Mouse (Mus musculus) lung, postnatal 0 days (tissue): ENCODE data around the gene Olfr992. TPM values are rescaled to one million over a fixed set of nuclear protein-coding genes. Genes with fewer than 3 reads are reported as not detected.
"Not testable (repeated sequence)": the region's sequence is repeated elsewhere in the genome, so short reads cannot be mapped to it uniquely, and the experiment has no call there.

ENCODE experiments used
- ATAC-seq: fragments of 200-750 bp; cut with Nextera tagmentation; 2 replicates; pipeline ENCODE4 v1.8.0; 2017; ENCODE audit warnings: moderate library complexity
- DNase-seq: peaks from one replicate; pipeline ENCODE4 v3.0.0-alpha.2; 2016; ENCODE audit warnings: low spot score
- H3K27ac ChIP-seq: fragments of 300-500 bp; sonication (generic); 2 replicates; pipeline ENCODE4 v1.5.1; 2014; ENCODE audit warnings: antibody characterized with exemption, mild to moderate bottlenecking, low read length, mixed read lengths
- H3K27me3 ChIP-seq: fragments of 300-500 bp; sonication (generic); replicated peaks from 2 replicates; pipeline ENCODE4 v1.6.1; 2014; ENCODE audit warnings: low read length, mixed read lengths; ENCODE audit not compliant: insufficient read depth
- H3K36me3 ChIP-seq: fragments of 300-500 bp; sonication (generic); 2 replicates; pipeline ENCODE4 v1.6.1; 2014; ENCODE audit warnings: low read length, mixed read lengths; ENCODE audit not compliant: insufficient read depth
- H3K4me1 ChIP-seq: fragments of 300-500 bp; sonication (generic); 2 replicates; pipeline ENCODE4 v1.6.1; 2014; ENCODE audit warnings: antibody characterized with exemption, low read depth, low read length, mixed read lengths; ENCODE audit not compliant: insufficient read depth
- H3K4me2 ChIP-seq: fragments of 300-500 bp; sonication (generic); replicated peaks from 2 replicates; pipeline ENCODE4 v1.6.1; 2014; ENCODE audit warnings: low read depth, mild to moderate bottlenecking, low read length, moderate library complexity, mixed read lengths
- H3K4me3 ChIP-seq: fragments of 300-500 bp; sonication (generic); 2 replicates; pipeline ENCODE4 v1.5.1; 2014; ENCODE audit warnings: low read depth, low read length
- H3K9ac ChIP-seq: fragments of 300-500 bp; sonication (generic); replicated peaks from 2 replicates; pipeline ENCODE4 v1.6.1; 2014; ENCODE audit warnings: low read depth, mild to moderate bottlenecking
- H3K9me3 ChIP-seq: fragments of 300-500 bp; sonication (generic); 2 replicates; pipeline ENCODE4 v1.6.1; 2016; ENCODE audit warnings: low read length, mixed read lengths
- CTCF ChIP-seq: IDR thresholded peaks from 2 replicates; pipeline ENCODE4 v1.5.1; 2016; ENCODE audit warnings: antibody characterized with exemption, mild to moderate bottlenecking
- EP300 ChIP-seq: IDR thresholded peaks from 2 replicates; pipeline ENCODE4 v1.6.1; 2016; ENCODE audit warnings: antibody characterized with exemption, mild to moderate bottlenecking, control low read depth
- WGBS: fragments of 180-500 bp; shearing (Covaris S2); extraction: QIAGEN DNeasy Blood & Tissue Kit; methylation state at CpG from one replicate; pipeline ENCODE4 v1.1.7; 2014; 5-methylcytosine and 5-hydroxymethylcytosine counted together
- polyA plus RNA-seq: library from polyadenylated mRNA; unstranded; fragments of >200 nt; fragmentation: Nextera tagmentation; extraction: Ambion mirVana; gene quantifications from 2 replicates; pipeline ENCODE4 v1.2.1, GENCODE M21; 2015

The Olfr992 gene
- not detected in 2 replicates for polyA plus RNA-seq

DNA sequence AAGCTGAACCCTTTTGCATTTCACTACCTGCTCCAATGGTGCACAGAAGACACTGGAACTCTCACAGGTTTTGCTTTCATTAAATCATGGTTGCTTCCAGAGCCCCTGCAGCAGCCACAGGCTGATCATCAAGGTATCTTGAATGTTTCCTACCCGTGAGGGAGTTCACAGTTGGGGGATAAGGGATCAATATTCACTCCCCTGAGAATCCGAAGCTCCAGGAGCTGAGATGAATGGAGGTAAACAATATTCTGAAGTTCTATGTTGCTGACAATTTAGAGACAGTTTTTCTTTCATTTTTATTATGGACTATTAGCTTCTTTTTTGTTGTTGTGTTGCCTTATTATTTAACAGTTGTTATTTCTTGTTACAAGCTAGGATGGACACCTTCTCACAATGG, at the start of gene Olfr992:
Gene Olfr992, minus strand, starts transcription at position 101 of the 400 bp plus-strand sequence.
- Histone ChIP-seq H3K27ac (no peak within 1 kb of the TSS), H3K27me3 (no peaks in the 10 kb centered on the region), H3K9me3 (no peaks in the 10 kb centered on the region), H3K4me2 (no peak within 1 kb of the TSS), H3K36me3 (no peaks in the 10 kb centered on the region), H3K4me3 (no peak within 1 kb of the TSS), H3K9ac (no peak within 1 kb of the TSS), H3K4me1 (no peaks in the 10 kb centered on the region)
- WGBS: 43% methylated on average over 2 of the region's 2 CpGs
- no peak for DNase-seq
- no peak for ATAC-seq
- TF ChIP-seq EP300: no peak
- no peak for TF ChIP-seq CTCF

DNA sequence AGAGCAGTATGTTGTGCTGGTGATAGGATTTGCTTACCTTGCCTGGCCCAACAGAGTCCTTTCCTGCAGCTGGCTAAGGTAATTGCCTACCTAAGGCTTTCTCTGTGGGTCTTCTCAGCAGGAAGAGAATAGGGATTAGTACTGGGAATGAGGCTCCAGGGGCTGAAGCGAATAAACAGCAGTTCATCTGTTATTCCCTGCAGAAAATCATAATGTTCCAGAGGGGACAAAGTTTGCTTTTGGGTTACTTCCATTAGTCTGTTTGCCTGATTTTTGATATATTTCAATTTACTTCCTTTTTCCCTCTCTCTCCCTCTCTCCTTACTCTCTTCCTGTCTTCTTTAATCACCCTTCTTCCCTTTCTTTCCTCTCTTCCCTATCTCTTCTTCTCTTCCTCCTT, 34.3 kb upstream of the Olfr992 start, which contains the start of gene Olfr995:
Gene Olfr995, minus strand, starts transcription at position 101 of the 400 bp plus-strand sequence.
- Histone ChIP-seq H3K9me3 (no peaks in the 10 kb centered on the region), H3K9ac (no peak within 1 kb of the TSS), H3K27me3 (no peaks in the 10 kb centered on the region), H3K36me3 (no peaks in the 10 kb centered on the region), H3K4me1 (no peaks in the 10 kb centered on the region), H3K4me2 (no peak within 1 kb of the TSS), H3K27ac (no peak within 1 kb of the TSS), H3K4me3 (no peak within 1 kb of the TSS)
- TF ChIP-seq CTCF (no peak), EP300 (no peak)
- ATAC-seq: no peak
- 24% methylated on average over 1 of the region's 1 CpGs for WGBS
- no peak for DNase-seq

DNA sequence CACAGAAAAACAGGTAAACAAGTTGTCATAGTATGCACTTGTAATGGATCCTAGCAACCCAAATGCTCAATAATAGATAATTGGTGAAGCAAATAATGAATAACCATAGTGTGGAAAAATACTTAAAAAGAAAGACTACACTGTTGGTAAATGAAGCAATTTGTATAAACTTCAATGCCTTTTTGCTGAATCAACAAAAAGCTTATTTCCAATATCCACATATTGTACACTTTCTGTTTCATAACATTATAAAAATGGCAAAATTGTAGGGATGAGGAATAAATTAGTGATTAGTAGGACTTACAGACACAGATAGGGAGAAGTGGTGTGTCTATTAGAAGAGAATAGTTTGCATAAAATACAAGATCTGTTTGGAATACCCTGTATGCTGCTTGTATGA, 33.3 kb upstream of the Olfr992 start:
- no peaks in the 10 kb centered on the region for H3K27me3 ChIP-seq
- no peaks in the 10 kb centered on the region for H3K9me3 ChIP-seq
- no peak overlapping the region for H3K4me2 ChIP-seq
- no peak overlapping the region for H3K27ac ChIP-seq
- ATAC-seq (no peak), DNase-seq (no peak)
- H3K36me3 ChIP-seq: no peaks in the 10 kb centered on the region
- no peak overlapping the region for H3K9ac ChIP-seq
- H3K4me1 ChIP-seq: no peaks in the 10 kb centered on the region
- no peak overlapping the region for H3K4me3 ChIP-seq
- TF ChIP-seq CTCF: no peak
- no peak for TF ChIP-seq EP300

DNA sequence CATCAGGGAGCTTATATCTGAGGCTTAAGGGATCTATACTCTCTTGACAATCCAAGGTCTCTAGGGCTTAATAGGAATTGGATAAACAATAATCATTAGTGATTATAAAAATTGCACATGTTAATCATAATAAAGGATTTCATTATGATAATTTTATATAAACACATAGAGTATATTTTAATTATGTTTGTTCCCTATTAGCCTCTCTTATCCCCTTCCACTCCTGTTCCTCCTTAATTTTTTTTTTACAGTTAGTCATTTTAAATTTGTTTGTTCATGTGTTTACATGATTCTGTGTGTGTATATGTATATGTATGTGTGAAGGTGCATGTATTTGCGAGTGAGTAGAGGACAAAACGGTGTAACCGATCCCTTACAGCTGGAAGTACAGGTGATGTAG, 27.1 kb upstream of the Olfr992 start, which contains the start of gene Olfr994:
Gene Olfr994, minus strand, starts transcription at position 101 of the 400 bp plus-strand sequence.
- Histone ChIP-seq H3K9me3 (no peaks in the 10 kb centered on the region), H3K27me3 (no peaks in the 10 kb centered on the region), H3K4me3 (no peak within 1 kb of the TSS), H3K27ac (no peak within 1 kb of the TSS), H3K36me3 (no peaks in the 10 kb centered on the region), H3K4me2 (no peak within 1 kb of the TSS), H3K4me1 (no peaks in the 10 kb centered on the region), H3K9ac (no peak within 1 kb of the TSS)
- TF ChIP-seq CTCF: no peak
- no peak for TF ChIP-seq EP300
- 79% methylated on average over 3 of the region's 3 CpGs for WGBS
- no peak for DNase-seq
- ATAC-seq: no peak

DNA sequence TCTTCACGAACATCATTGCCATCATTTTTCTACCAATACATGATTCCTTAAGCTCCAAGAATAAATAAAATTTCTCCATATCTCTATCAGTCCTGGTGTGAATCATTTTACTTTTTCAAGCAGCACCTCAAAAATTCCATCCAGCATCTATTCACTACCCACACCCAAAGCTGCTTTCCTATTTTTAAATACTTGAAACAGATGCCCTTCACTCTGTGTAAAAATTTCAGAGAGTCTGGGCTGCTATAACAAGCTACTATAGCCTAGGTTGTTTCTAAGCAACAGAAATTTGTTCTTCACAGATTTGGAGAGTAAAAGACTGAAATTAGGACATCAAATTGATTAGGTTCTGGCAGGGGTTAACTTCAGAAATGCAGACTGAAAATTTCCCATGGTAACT, 16.6 kb upstream of the Olfr992 start:
- no peaks in the 10 kb centered on the region for H3K9me3 ChIP-seq
- no peak overlapping the region for H3K27ac ChIP-seq
- ATAC-seq (no peak), DNase-seq (no peak)
- H3K4me2 ChIP-seq: no peak overlapping the region
- no peaks in the 10 kb centered on the region for H3K36me3 ChIP-seq
- 88% methylated on average over 1 of the region's 1 CpGs for WGBS
- no peak overlapping the region for H3K4me3 ChIP-seq
- TF ChIP-seq CTCF (no peak), EP300 (no peak)
- no peak overlapping the region for H3K9ac ChIP-seq
- H3K4me1 ChIP-seq: no peaks in the 10 kb centered on the region
- H3K27me3 ChIP-seq: no peaks in the 10 kb centered on the region

DNA sequence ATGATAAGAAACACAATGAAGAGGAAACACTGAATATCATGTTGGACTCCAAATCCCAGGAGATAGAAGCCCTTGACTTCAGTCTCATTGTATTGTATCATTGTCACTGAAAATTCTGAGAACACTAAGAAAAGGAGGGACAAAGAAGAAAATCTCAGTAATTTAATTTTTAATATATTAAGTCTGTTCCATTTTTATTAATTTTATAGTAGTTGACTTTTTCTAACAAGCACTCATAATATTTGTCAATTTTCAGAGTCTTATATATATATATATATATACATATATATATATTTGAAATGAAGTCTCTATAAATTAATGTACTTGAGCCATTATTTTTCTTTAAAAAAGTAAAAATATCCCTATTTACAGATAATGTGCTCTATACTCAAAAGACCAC, 5.5 kb upstream of the Olfr992 start, which contains the start of gene Olfr993:
Gene Olfr993, minus strand, starts transcription at position 101 of the 400 bp plus-strand sequence.
- TF ChIP-seq CTCF (no peak), EP300 (no peak)
- Histone ChIP-seq H3K4me1 (no peaks in the 10 kb centered on the region), H3K27me3 (no peaks in the 10 kb centered on the region), H3K9ac (no peak within 1 kb of the TSS), H3K4me2 (no peak within 1 kb of the TSS), H3K36me3 (no peaks in the 10 kb centered on the region), H3K9me3 (no peaks in the 10 kb centered on the region), H3K27ac (no peak within 1 kb of the TSS), H3K4me3 (no peak within 1 kb of the TSS)
- ATAC-seq (no peak), DNase-seq (no peak)

DNA sequence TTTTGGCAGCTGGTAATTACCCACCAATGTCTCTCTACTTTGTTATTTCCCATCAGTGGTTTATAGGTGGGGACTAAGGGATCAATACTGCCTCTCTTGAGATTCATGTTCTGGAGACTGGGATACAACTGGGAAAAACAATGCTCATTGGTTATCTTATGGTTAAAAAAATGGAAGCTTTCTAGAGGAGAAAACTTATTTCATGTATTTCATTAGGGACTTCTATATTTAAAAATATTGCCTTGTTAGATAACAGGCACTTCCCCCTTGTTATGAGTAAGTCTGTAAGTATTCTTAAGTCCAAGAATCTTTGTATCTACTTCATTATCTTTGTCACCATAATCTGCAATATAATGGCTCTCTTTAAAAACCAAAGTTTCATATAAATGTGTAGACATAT, 46.1 kb downstream of the Olfr992 start, which contains the start of gene Olfr988:
Gene Olfr988, minus strand, starts transcription at position 101 of the 400 bp plus-strand sequence.
- not testable (repeated sequence) for ATAC-seq, H3K4me1 ChIP-seq, H3K9me3 ChIP-seq, H3K27ac ChIP-seq, H3K4me2 ChIP-seq, H3K36me3 ChIP-seq, DNase-seq, H3K27me3 ChIP-seq, H3K9ac ChIP-seq, H3K4me3 ChIP-seq

Other genes starting within 250 kb of the Olfr992 start
- gene Lrrc55, start 212.3 kb downstream of the Olfr992 start, polyA plus RNA-seq: 0.10 and 0.25 TPM in 2 replicates
- not detected in 2 replicates for gene Olfr987, start 70.2 kb downstream of the Olfr992 start, polyA plus RNA-seq
- not detected in 2 replicates for gene Olfr988, start 46.2 kb downstream of the Olfr992 start, polyA plus RNA-seq
- not detected in 2 replicates for gene Olfr993, start 5.4 kb upstream of the Olfr992 start, polyA plus RNA-seq
- not detected in 2 replicates for gene Olfr994, start 27.0 kb upstream of the Olfr992 start, polyA plus RNA-seq
- gene Olfr995, start 34.2 kb upstream of the Olfr992 start, polyA plus RNA-seq: not detected in 2 replicates
- gene 4833423E24Rik, start 109.6 kb upstream of the Olfr992 start, polyA plus RNA-seq: 3.2 and 3.8 TPM in 2 replicates
- gene Olfr996, start 169.7 kb upstream of the Olfr992 start, polyA plus RNA-seq: not detected in 2 replicates
- gene Olfr998, start 179.5 kb upstream of the Olfr992 start, polyA plus RNA-seq: not detected in 2 replicates
- not detected in 2 replicates for gene Olfr1000, start 202.4 kb upstream of the Olfr992 start, polyA plus RNA-seq
- not detected in 2 replicates for gene Olfr1002, start 241.2 kb upstream of the Olfr992 start, polyA plus RNA-seq